Mouse (Mus musculus): ENCODE results near the gene Pxmp4.

The Pxmp4 gene

GRCm38 (mm10) chr2:154546711-154547110 lies 56.8 kb downstream of the Pxmp4 start, which contains the start of gene 1700003F12Rik:
Gene 1700003F12Rik (plus strand): TSS chr2:154547085.
- no peak for DNase-seq (ENCODE audit: low read depth, low spot score)

- DNase-seq (ENCODE audit: low read depth, low spot score): no peak
Observed at GRCm38 (mm10) chr2:154543567-154544347, 59.8 kb downstream of the Pxmp4 start.

GRCm38 (mm10) chr2:154541630-154542029 lies 61.9 kb downstream of the Pxmp4 start:
- no peak for DNase-seq (ENCODE audit: low read depth, low spot score)

GRCm38 (mm10) chr2:154539720-154540119 lies 63.8 kb downstream of the Pxmp4 start:
- no peak for DNase-seq (ENCODE audit: low read depth, low spot score)

GRCm38 (mm10) chr2:154538710-154539109 lies 64.8 kb downstream of the Pxmp4 start:
- no peak for DNase-seq (ENCODE audit: low read depth, low spot score)

- DNase-seq (ENCODE audit: low read depth, low spot score): no peak
Observed at GRCm38 (mm10) chr2:154538310-154538709, 65.2 kb downstream of the Pxmp4 start.
